Mouse (Mus musculus): ENCODE measurements at regions not wholly inside any gene's neighbourhood (a gene's known extent, or its start where the extent isn't known, plus 50 kb on each side); places are given as distances from the start of the nearest gene placed in this dataset.

- no peaks in the 10 kb centered on the region for H3K27me3 ChIP-seq (ENCODE audit: control insufficient read depth, insufficient read depth, low read length)
- H3K4me3 ChIP-seq (replicated peaks; ENCODE audit: insufficient read depth, low read depth, low read length) = no peak overlapping the region
- WGBS = 72% methylated on average over 6 of the region's 6 CpGs
- no peaks in the 10 kb centered on the region for H3K4me1 ChIP-seq (ENCODE audit: control insufficient read depth, insufficient read depth, low read length)
- TF ChIP-seq CTCF (IDR thresholded peaks at IDR 0.05; ENCODE audit: borderline replicate concordance, insufficient read depth, low read depth, low read length) = no peak
- TF ChIP-seq POLR2A (IDR thresholded peaks at IDR 0.05; ENCODE audit: borderline replicate concordance, insufficient read depth, low read length) = no peak
- no peak overlapping the region for H3K27ac ChIP-seq (ENCODE audit: insufficient read depth, low read length)
- DNase-seq = no peak
Observed at GRCm38 (mm10) chr11:31591037-31591554, 80.6 kb downstream of the Bod1 start.

- no peak for DNase-seq
- Histone ChIP-seq H3K4me3 (replicated peaks; ENCODE audit: insufficient read depth, low read depth, low read length) (no peak overlapping the region), H3K27ac (ENCODE audit: insufficient read depth, low read length) (no peak overlapping the region), H3K27me3 (ENCODE audit: control insufficient read depth, insufficient read depth, low read length) (no peaks in the 10 kb centered on the region), H3K4me1 (ENCODE audit: control insufficient read depth, insufficient read depth, low read length) (no peaks in the 10 kb centered on the region)
- 67% methylated on average over 3 of the region's 3 CpGs for WGBS
- TF ChIP-seq POLR2A (IDR thresholded peaks at IDR 0.05; ENCODE audit: borderline replicate concordance, insufficient read depth, low read length) (no peak), CTCF (IDR thresholded peaks at IDR 0.05; ENCODE audit: borderline replicate concordance, insufficient read depth, low read depth, low read length) (no peak)
Observed at GRCm38 (mm10) chr11:31574941-31575340, 96.7 kb downstream of the Bod1 start.

- TF ChIP-seq POLR2A (IDR thresholded peaks at IDR 0.05; ENCODE audit: borderline replicate concordance, insufficient read depth, low read length) (no peak), CTCF (IDR thresholded peaks at IDR 0.05; ENCODE audit: borderline replicate concordance, insufficient read depth, low read depth, low read length) (no peak)
- WGBS = 58% methylated on average over 13 of the region's 13 CpGs
Observed at GRCm38 (mm10) chr11:31564742-31565510, 106.8 kb downstream of the Bod1 start.

GRCm38 (mm10) chr11:31563826-31564741, 107.6 kb downstream of the Bod1 start:
- DNase-seq = no peak
- 55% methylated on average over 10 of the region's 10 CpGs for WGBS
- no peaks in the 10 kb centered on the region; the same call in 1 of the 2 replicates for H3K27me3 ChIP-seq (ENCODE audit: control insufficient read depth, insufficient read depth, low read length)
- H3K27ac ChIP-seq (ENCODE audit: insufficient read depth, low read length) = no peak overlapping the region
- no peaks in the 10 kb centered on the region; the same call in 1 of the 2 replicates for H3K4me1 ChIP-seq (ENCODE audit: control insufficient read depth, insufficient read depth, low read length)
- no peak overlapping the region for H3K4me3 ChIP-seq (replicated peaks; ENCODE audit: insufficient read depth, low read depth, low read length)
- TF ChIP-seq CTCF (IDR thresholded peaks at IDR 0.05; ENCODE audit: borderline replicate concordance, insufficient read depth, low read depth, low read length) (no peak), POLR2A (IDR thresholded peaks at IDR 0.05; ENCODE audit: borderline replicate concordance, insufficient read depth, low read length) (no peak)

More at GRCm38 (mm10) chr11:31564742-31565510, 106.8 kb downstream of the Bod1 start:
- H3K27ac ChIP-seq (ENCODE audit: insufficient read depth, low read length) = no peak overlapping the region
- H3K27me3 ChIP-seq (ENCODE audit: control insufficient read depth, insufficient read depth, low read length) = no peaks in the 10 kb centered on the region; the same call in 1 of the 2 replicates
- no peaks in the 10 kb centered on the region; the same call in 1 of the 2 replicates for H3K4me1 ChIP-seq (ENCODE audit: control insufficient read depth, insufficient read depth, low read length)
- no peak overlapping the region for H3K4me3 ChIP-seq (replicated peaks; ENCODE audit: insufficient read depth, low read depth, low read length)
- no peak for DNase-seq

GRCm38 (mm10) chr11:31562954-31563353, 108.7 kb downstream of the Bod1 start:
- Histone ChIP-seq H3K4me3 (replicated peaks; ENCODE audit: insufficient read depth, low read depth, low read length) (no peak overlapping the region), H3K27ac (ENCODE audit: insufficient read depth, low read length) (no peak overlapping the region), H3K27me3 (ENCODE audit: control insufficient read depth, insufficient read depth, low read length) (no peaks in the 10 kb centered on the region; the same call in 1 of the 2 replicates), H3K4me1 (ENCODE audit: control insufficient read depth, insufficient read depth, low read length) (no peaks in the 10 kb centered on the region; the same call in 1 of the 2 replicates)
- no peak for TF ChIP-seq POLR2A (IDR thresholded peaks at IDR 0.05; ENCODE audit: borderline replicate concordance, insufficient read depth, low read length)
- TF ChIP-seq CTCF (IDR thresholded peaks at IDR 0.05; ENCODE audit: borderline replicate concordance, insufficient read depth, low read depth, low read length) = no peak
- no peak for DNase-seq
- WGBS = 90% methylated on average over 3 of the region's 3 CpGs

GRCm38 (mm10) chr11:31560775-31561174, 110.9 kb downstream of the Bod1 start:
- DNase-seq = no peak
- Histone ChIP-seq H3K27me3 (ENCODE audit: control insufficient read depth, insufficient read depth, low read length) (no peaks in the 10 kb centered on the region; the same call in 1 of the 2 replicates), H3K4me3 (replicated peaks; ENCODE audit: insufficient read depth, low read depth, low read length) (no peak overlapping the region), H3K27ac (ENCODE audit: insufficient read depth, low read length) (no peak overlapping the region), H3K4me1 (ENCODE audit: control insufficient read depth, insufficient read depth, low read length) (no peaks in the 10 kb centered on the region; the same call in 1 of the 2 replicates)
- TF ChIP-seq CTCF (IDR thresholded peaks at IDR 0.05; ENCODE audit: borderline replicate concordance, insufficient read depth, low read depth, low read length) (no peak), POLR2A (IDR thresholded peaks at IDR 0.05; ENCODE audit: borderline replicate concordance, insufficient read depth, low read length) (no peak)
- WGBS = 77% methylated on average over 10 of the region's 10 CpGs

- no peak for TF ChIP-seq POLR2A (IDR thresholded peaks at IDR 0.05; ENCODE audit: borderline replicate concordance, insufficient read depth, low read length)
- no peak for TF ChIP-seq CTCF (IDR thresholded peaks at IDR 0.05; ENCODE audit: borderline replicate concordance, insufficient read depth, low read depth, low read length)
- H3K27ac ChIP-seq (ENCODE audit: insufficient read depth, low read length) = no peak overlapping the region
- peak; percentile 57 to 77 for DNase-seq
- 5% methylated on average over 4 of the region's 4 CpGs for WGBS
- H3K4me1 ChIP-seq (ENCODE audit: control insufficient read depth, insufficient read depth, low read length) = peaks cover 21% of the 10 kb centered on the region
- no peak overlapping the region for H3K4me3 ChIP-seq (replicated peaks; ENCODE audit: insufficient read depth, low read depth, low read length)
- H3K27me3 ChIP-seq (ENCODE audit: control insufficient read depth, insufficient read depth, low read length) = no peaks in the 10 kb centered on the region
Observed at GRCm38 (mm10) chr11:31555042-31555441, 116.6 kb downstream of the Bod1 start.
